Mouse (Mus musculus): ENCODE results near the gene Ipo11.

GRCm38 (mm10) chr13:106805146-106805545 is 131.6 kb downstream of the Ipo11 start:
- TF ChIP-seq EP300 (IDR thresholded peaks at IDR 0.05) (no peak), CTCF (IDR thresholded peaks at IDR 0.05) (no peak)

All from lung, postnatal 0 days (tissue).